Mouse (Mus musculus): ENCODE results near the gene Foxl1. TPM values are rescaled to one million over a fixed set of nuclear protein-coding genes. Genes with fewer than 3 reads are reported as not detected.

Gene Foxl1
- total and polyA plus RNA-seq, 3 experiments, result 0.07 to 0.12 TPM; not detected in 1

DNA sequence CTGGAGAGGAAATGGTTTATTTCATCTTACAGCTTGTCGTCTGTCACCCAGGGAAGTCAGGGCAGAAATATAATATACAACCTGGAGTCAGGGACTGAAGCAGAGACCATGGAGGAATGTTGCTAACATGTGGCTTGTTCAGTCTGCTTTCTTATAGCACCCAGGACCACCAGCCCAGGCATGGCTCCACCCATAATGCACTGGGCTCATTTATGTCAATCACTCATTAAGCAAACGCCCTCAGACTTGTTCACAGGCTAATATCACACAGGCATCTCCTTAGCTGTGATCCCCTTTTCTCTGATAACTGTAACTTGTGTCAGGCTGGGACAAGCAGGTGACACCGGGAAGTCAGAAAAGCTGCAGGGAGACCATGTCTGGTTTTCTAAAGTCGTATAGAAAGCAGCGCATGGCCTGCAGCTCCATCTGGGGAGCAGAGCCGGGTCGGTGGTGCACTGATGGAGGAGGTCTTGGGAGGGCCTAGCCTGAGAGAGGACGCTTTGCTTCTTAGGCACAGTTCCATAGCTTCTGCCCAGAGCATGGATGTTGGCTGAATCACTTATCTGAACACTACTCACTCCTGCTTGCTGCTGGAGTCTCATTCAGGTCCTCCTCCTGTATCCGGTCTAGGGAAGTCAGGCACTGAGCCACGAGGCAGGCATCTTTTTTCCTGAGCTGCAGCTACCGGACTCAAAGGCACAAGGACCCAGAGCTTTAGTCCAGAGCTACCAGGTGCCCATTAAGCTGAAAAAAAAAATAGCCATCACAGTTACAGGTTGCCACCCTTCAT is 35.4 kb downstream of the Foxl1 start:
- Histone ChIP-seq H3K27me3 (ENCODE audit: control insufficient read depth in 1 of 2, insufficient read depth in 2 of 2, low read length in 2 of 2) (no peaks in the 10 kb centered on the region), H3K4me3 (ENCODE audit: control insufficient read depth in 1 of 2, insufficient read depth in 1 of 2, low read depth in 2 of 2, low read length in 2 of 2) (peak overlapping the region; percentile 22 to 40), H3K27ac (ENCODE audit: control insufficient read depth, low read depth, low read length) (peak overlapping the region; percentile 98), H3K36me3 (ENCODE audit: control insufficient read depth in 1 of 2, insufficient read depth in 2 of 2, low read length in 2 of 2) (peaks cover 0 to 42% of the 10 kb centered on the region in 2 experiments; a peak in 2 of 4 replicates), H3K9ac (ENCODE audit: control insufficient read depth, low read depth, low read length, poor library complexity, severe bottlenecking) (peak overlapping the region; percentile 84), H3K79me2 (ENCODE audit: control insufficient read depth, insufficient read depth, low read length, poor library complexity) (peaks cover 8% of the 10 kb centered on the region), H3K4me1 (ENCODE audit: control insufficient read depth in 1 of 2, insufficient read depth in 2 of 2, low read length in 2 of 2) (peaks cover 9 to 67% of the 10 kb centered on the region in 2 experiments), H3K9me3 (replicated peaks; ENCODE audit: insufficient read depth, low read length) (no peaks in the 10 kb centered on the region)
- peak; percentile 84 for DNase-seq (ENCODE audit: low read depth, low spot score)
- no peak; the same call in 1 of the 2 replicates for TF ChIP-seq CHD1 (IDR thresholded peaks at IDR 0.05; ENCODE audit: low read depth, low read length)
- TF ChIP-seq TBP (IDR thresholded peaks at IDR 0.05; ENCODE audit: low read depth, low read length), result peak; percentile 87
- no peak for TF ChIP-seq JUND (IDR thresholded peaks at IDR 0.05; ENCODE audit: low read depth, low read length)
- no peak for TF ChIP-seq CHD2 (IDR thresholded peaks at IDR 0.05; ENCODE audit: low read length)
- peak; percentile 69 for TF ChIP-seq MYC (IDR thresholded peaks at IDR 0.05; ENCODE audit: low read depth, low read length)
- TF ChIP-seq MAX (IDR thresholded peaks at IDR 0.05; ENCODE audit: low read length), result peak; percentile 3; the same call in 1 of the 2 replicates
- TF ChIP-seq GABPA (IDR thresholded peaks at IDR 0.05; ENCODE audit: low read depth, low read length), result no peak
- no peak for TF ChIP-seq USF2 (IDR thresholded peaks at IDR 0.05; ENCODE audit: borderline replicate concordance in 1 of 2, insufficient read depth in 1 of 2, low read depth in 1 of 2, low read length in 2 of 2)
- TF ChIP-seq RCOR1 (IDR thresholded peaks at IDR 0.05; ENCODE audit: low read depth, low read length), result no peak
- no peak for TF ChIP-seq E2F4 (IDR thresholded peaks at IDR 0.05; ENCODE audit: borderline replicate concordance, low read depth, low read length)
- peak; percentile 37 for TF ChIP-seq NELFE (IDR thresholded peaks at IDR 0.05; ENCODE audit: low read depth, low read length)
- no peak for TF ChIP-seq ZNF384 (IDR thresholded peaks at IDR 0.05; ENCODE audit: low read depth, low read length)
- TF ChIP-seq ZKSCAN1 (IDR thresholded peaks at IDR 0.05; ENCODE audit: low read depth, low read length), result no peak
- no peak for TF ChIP-seq ZC3H11A (IDR thresholded peaks at IDR 0.05; ENCODE audit: low read depth, low read length)
- TF ChIP-seq NRF1 (IDR thresholded peaks at IDR 0.05; ENCODE audit: insufficient read depth, low read depth, low read length, poor library complexity, severe bottlenecking), result no peak
- peak; percentile 41 to 49; a peak in 2 of 4 replicates for TF ChIP-seq POLR2A (IDR thresholded peaks at IDR 0.05; ENCODE audit: control insufficient read depth in 1 of 2, insufficient read depth in 1 of 2, low read depth in 1 of 2, low read length in 2 of 2, poor library complexity in 1 of 2)
- no peak; the same call in none of the 2 replicates for TF ChIP-seq ETS1 (IDR thresholded peaks at IDR 0.05; ENCODE audit: low read depth, low read length)
- TF ChIP-seq MXI1 (IDR thresholded peaks at IDR 0.05; ENCODE audit: low read depth, low read length), result no peak; the same call in 1 of the 2 replicates
- TF ChIP-seq POLR2AphosphoS2 (IDR thresholded peaks at IDR 0.05; ENCODE audit: low read length), result no peak; the same call in 1 of the 2 replicates
- no peak for TF ChIP-seq SMC3 (IDR thresholded peaks at IDR 0.05; ENCODE audit: low read depth, low read length)
- TF ChIP-seq CTCF (IDR thresholded peaks at IDR 0.05 in 2 of 3, conservative IDR thresholded peaks at IDR 0.05 in 1 of 3; ENCODE audit: control insufficient read depth in 1 of 3, insufficient read depth in 1 of 3, low read depth in 2 of 3, low read length in 3 of 3, poor library complexity in 1 of 3, severe bottlenecking in 1 of 3), result no peak
- TF ChIP-seq ZMIZ1 (IDR thresholded peaks at IDR 0.05; ENCODE audit: low read depth, low read length), result no peak
- TF ChIP-seq TAL1 (IDR thresholded peaks at IDR 0.05; ENCODE audit: low read length), result peak; percentile 22; the same call in 1 of the 2 replicates
- no peak for TF ChIP-seq ELF1 (IDR thresholded peaks at IDR 0.05; ENCODE audit: low read depth, low read length)
- TF ChIP-seq UBTF (IDR thresholded peaks at IDR 0.05; ENCODE audit: borderline replicate concordance, insufficient read depth, low read depth, low read length), result no peak
- TF ChIP-seq HCFC1 (IDR thresholded peaks at IDR 0.05; ENCODE audit: low read depth, low read length), result no peak

All from MEL (cell line).